Mouse (Mus musculus) forebrain, embryonic 10.5 days (tissue): Measurements from ENCODE around the gene St7. TPM values are rescaled to one million over a fixed set of nuclear protein-coding genes. Genes with fewer than 3 reads are reported as not detected.

Experiments
- DNase-seq: peaks from one replicate; pipeline ENCODE4 v3.0.0-alpha.2; 2017; ENCODE audit warnings: low spot score; ENCODE audit errors: extremely low spot score
- H3K27ac ChIP-seq: fragments of 300-500 bp; sonication (generic); 2 replicates; pipeline ENCODE4 v1.5.1; 2016; ENCODE audit warnings: mild to moderate bottlenecking
- H3K27me3 ChIP-seq: fragments of 300-500 bp; sonication (generic); 2 replicates; pipeline ENCODE4 v1.6.1; 2016; ENCODE audit warnings: mild to moderate bottlenecking; ENCODE audit not compliant: poor library complexity, severe bottlenecking
- H3K36me3 ChIP-seq: fragments of 300-500 bp; sonication (generic); replicated peaks from 2 replicates; pipeline ENCODE4 v1.6.1; 2016; ENCODE audit warnings: mild to moderate bottlenecking, moderate library complexity
- H3K4me1 ChIP-seq: fragments of 300-500 bp; sonication (generic); 2 replicates; pipeline ENCODE4 v1.6.1; 2016
- H3K4me3 ChIP-seq: fragments of 300-500 bp; sonication (generic); 2 replicates; pipeline ENCODE4 v1.5.1; 2016; ENCODE audit warnings: mild to moderate bottlenecking, moderate library complexity
- H3K9me3 ChIP-seq: fragments of 300-500 bp; sonication (generic); 2 replicates; pipeline ENCODE4 v1.6.1; 2016; ENCODE audit warnings: mild to moderate bottlenecking, moderate library complexity
- WGBS: fragments of 180-500 bp; shearing (Covaris S2); methylation state at CpG from one replicate; pipeline ENCODE4 v1.1.7; 2016; 5-methylcytosine and 5-hydroxymethylcytosine counted together
- polyA plus RNA-seq: library from polyadenylated mRNA; unstranded; fragments of >200 nt; fragmentation: Nextera tagmentation; extraction: Ambion mirVana; gene quantifications from 2 replicates; pipeline ENCODE4 v1.2.1, GENCODE M21; 2016

The St7 gene
- polyA plus RNA-seq, 1 experiment from 2014 or later = 22.9 TPM

- Histone ChIP-seq H3K36me3 (peaks cover 20% of the 10 kb centered on the region), H3K27ac (no peak overlapping the region), H3K4me3 (no peak overlapping the region), H3K27me3 (no peaks in the 10 kb centered on the region), H3K4me1 (0 out of 2 replicates have a peak, but pooled peaks cover 6% of the 10 kb centered on the region), H3K9me3 (no peaks in the 10 kb centered on the region)
- WGBS = 94% methylated on average over 2 of the region's 2 CpGs
- no peak for DNase-seq
These were observed 238.5 kb downstream of the St7 start for GRCm38 (mm10) chr6:17931187-17931586.

DNA sequence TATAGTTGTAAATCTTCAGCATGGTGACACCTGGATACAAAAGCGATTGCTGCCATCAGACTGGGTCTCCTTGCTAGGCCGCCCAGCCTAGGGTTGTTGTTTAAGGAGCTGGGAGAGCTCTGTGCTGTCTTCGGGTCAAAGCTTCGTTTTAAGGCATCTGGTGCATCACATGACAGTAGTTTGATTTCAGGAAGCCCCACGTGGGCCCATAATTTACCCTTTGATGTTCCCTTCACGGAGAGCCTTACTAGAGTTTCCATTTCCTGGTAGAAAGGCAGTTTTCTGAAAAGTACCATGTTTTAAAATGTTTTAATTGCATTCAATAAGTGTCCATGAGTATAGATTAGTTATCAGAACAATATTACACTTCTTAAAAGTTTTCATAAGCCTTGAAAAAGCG, 239.1 kb downstream of the St7 start:
- Histone ChIP-seq H3K27me3 (no peaks in the 10 kb centered on the region), H3K4me3 (no peak overlapping the region), H3K9me3 (no peaks in the 10 kb centered on the region), H3K4me1 (0 out of 2 replicates have a peak, but pooled peaks cover 6% of the 10 kb centered on the region), H3K27ac (no peak overlapping the region), H3K36me3 (peaks cover 20% of the 10 kb centered on the region)
- no peak for DNase-seq
- 89% methylated on average over 7 of the region's 7 CpGs for WGBS

- no peak for DNase-seq
- WGBS = 90% methylated on average over 8 of the region's 8 CpGs
- peaks cover 20% of the 10 kb centered on the region for H3K36me3 ChIP-seq
These were observed 240.1 kb downstream of the St7 start for GRCm38 (mm10) chr6:17932806-17933205.

DNA sequence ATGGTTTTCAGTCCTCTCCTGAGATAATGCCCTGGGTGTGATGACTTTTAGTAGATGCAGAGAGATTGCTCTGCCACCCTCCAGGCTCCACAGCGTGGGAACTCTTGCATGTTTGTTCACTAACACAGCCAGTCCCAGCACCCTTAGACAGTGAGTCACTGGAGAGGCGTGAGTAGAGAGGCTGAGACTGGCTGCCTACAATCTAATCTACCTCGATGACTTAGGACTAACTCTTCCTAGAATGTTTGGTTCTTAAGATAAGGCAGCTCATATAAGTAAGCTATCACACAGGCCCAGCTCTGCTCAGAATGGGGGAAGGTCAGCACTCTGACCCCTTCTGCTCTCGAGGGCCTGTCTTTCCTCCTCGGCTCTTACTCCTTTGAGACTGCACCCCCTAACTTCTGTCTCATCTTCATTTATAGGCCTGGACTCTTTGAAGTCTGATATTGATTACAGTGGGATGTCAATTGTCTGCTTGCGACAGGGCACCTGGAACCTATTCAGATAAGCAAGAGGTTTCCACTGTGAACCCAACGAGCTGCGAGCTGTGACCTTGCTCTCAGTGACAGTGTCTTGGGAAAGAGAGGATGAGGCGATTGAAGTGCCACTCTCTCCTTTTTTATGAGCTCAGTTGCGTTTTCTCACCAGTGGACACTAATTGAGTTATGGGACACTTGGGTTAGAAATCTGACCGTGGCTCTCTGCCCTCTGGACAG, 246.1 kb downstream of the St7 start:
- DNase-seq = no peak
- 83% methylated on average over 11 of the region's 11 CpGs for WGBS
- H3K9me3 ChIP-seq = no peaks in the 10 kb centered on the region
- no peak overlapping the region for H3K27ac ChIP-seq
- no peak overlapping the region for H3K4me3 ChIP-seq
- no peaks in the 10 kb centered on the region for H3K27me3 ChIP-seq
- no peaks in the 10 kb centered on the region for H3K4me1 ChIP-seq
- H3K36me3 ChIP-seq = peaks cover 20% of the 10 kb centered on the region

More at GRCm38 (mm10) chr6:17932806-17933205, 240.1 kb downstream of the St7 start:
- Histone ChIP-seq H3K4me3 (no peak overlapping the region), H3K27me3 (no peaks in the 10 kb centered on the region), H3K9me3 (no peaks in the 10 kb centered on the region), H3K27ac (no peak overlapping the region), H3K4me1 (0 out of 2 replicates have a peak, but pooled peaks cover 1% of the 10 kb centered on the region)

DNA sequence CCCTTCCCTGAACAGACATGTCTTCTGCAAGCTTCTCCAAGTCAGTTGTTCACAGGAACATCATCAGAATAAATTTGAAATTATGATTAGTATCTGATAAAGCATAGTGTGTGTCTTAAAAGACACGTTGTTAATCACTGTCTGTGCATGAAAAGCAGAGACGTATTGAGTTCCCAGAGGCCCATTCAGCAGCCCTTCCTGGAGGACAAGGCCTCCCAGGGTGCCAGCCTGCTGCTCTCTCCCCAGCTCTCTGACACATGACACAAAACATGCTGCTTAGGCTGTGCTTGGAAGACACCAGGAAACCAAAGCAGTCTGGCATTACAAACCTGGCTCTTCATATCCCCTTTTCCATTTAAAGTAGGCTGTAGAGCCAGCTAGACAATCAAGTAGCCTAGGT, 249.2 kb downstream of the St7 start:
- Histone ChIP-seq H3K27ac (no peak overlapping the region), H3K36me3 (no peaks in the 10 kb centered on the region; the same call in 1 of the 2 replicates), H3K9me3 (no peaks in the 10 kb centered on the region), H3K27me3 (no peaks in the 10 kb centered on the region), H3K4me3 (no peak overlapping the region), H3K4me1 (no peaks in the 10 kb centered on the region)
- 66% methylated on average over 2 of the region's 2 CpGs for WGBS
- no peak for DNase-seq

DNA sequence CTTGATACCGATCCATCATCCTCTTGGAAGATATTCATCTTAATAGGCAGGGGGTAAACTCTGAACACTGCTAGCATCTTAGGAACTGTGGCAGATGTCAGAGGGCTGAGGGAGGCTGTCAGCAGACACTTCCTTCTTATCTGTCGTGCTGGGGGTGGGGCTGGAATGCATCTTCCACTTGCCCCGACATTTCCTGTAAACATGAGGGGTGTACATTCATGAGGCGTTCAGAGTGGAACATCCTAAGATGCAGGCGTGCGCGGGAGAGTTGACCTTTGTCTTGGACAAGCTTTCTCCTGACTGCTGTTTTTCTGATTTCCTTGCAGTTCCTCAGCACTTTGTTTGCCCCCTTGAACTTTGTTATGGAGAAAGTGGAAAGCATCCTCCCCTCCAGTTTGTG, 249.6 kb downstream of the St7 start:
- WGBS = 85% methylated on average over 7 of the region's 7 CpGs
- DNase-seq = no peak
- no peak overlapping the region for H3K4me3 ChIP-seq
- H3K27me3 ChIP-seq = no peaks in the 10 kb centered on the region
- H3K27ac ChIP-seq = no peak overlapping the region
- H3K4me1 ChIP-seq = no peaks in the 10 kb centered on the region
- no peaks in the 10 kb centered on the region for H3K9me3 ChIP-seq
- no peaks in the 10 kb centered on the region; the same call in 1 of the 2 replicates for H3K36me3 ChIP-seq

- DNase-seq = no peak
- 86% methylated on average over 9 of the region's 9 CpGs for WGBS
These were observed 251.3 kb downstream of the St7 start for GRCm38 (mm10) chr6:17943877-17944617.

DNA sequence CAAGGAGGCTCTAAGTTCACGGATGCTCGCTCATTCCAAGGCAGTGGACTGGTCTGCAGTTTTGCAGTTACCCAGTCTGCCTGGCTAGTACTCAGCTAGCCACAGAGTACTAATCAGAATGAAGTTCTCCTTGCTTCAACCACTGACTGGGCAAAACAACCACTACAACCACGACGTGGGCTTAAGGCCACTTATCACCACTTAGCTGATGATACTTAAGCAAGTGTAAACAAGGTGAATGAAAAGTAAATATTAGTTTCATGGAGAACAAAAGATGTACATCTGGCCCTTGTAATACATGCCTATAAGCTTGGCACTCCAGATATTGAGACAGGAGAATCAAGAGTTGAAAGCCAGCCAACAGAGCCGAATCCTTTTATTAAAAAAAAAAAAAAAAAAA, 253.7 kb downstream of the St7 start:
- Histone ChIP-seq H3K4me1 (no peaks in the 10 kb centered on the region), H3K4me3 (no peak overlapping the region), H3K27me3 (no peaks in the 10 kb centered on the region), H3K9me3 (no peaks in the 10 kb centered on the region), H3K36me3 (no peaks in the 10 kb centered on the region; the same call in 1 of the 2 replicates), H3K27ac (no peak overlapping the region)
- no peak for DNase-seq
- WGBS = 90% methylated on average over 5 of the region's 5 CpGs

More at GRCm38 (mm10) chr6:17943877-17944617, 251.3 kb downstream of the St7 start:
- no peak overlapping the region for H3K27ac ChIP-seq
- H3K4me1 ChIP-seq = no peaks in the 10 kb centered on the region
- no peaks in the 10 kb centered on the region for H3K9me3 ChIP-seq
- H3K36me3 ChIP-seq = no peaks in the 10 kb centered on the region; the same call in 1 of the 2 replicates
- no peak overlapping the region for H3K4me3 ChIP-seq
- H3K27me3 ChIP-seq = no peaks in the 10 kb centered on the region

GRCm38 (mm10) chr6:17947130-17947831, 254.5 kb downstream of the St7 start:
- Histone ChIP-seq H3K9me3 (no peaks in the 10 kb centered on the region), H3K27ac (no peak overlapping the region), H3K36me3 (no peaks in the 10 kb centered on the region; the same call in 1 of the 2 replicates), H3K4me1 (no peaks in the 10 kb centered on the region), H3K27me3 (no peaks in the 10 kb centered on the region), H3K4me3 (no peak overlapping the region)
- no peak for DNase-seq
- WGBS = 81% methylated on average over 11 of the region's 11 CpGs

DNA sequence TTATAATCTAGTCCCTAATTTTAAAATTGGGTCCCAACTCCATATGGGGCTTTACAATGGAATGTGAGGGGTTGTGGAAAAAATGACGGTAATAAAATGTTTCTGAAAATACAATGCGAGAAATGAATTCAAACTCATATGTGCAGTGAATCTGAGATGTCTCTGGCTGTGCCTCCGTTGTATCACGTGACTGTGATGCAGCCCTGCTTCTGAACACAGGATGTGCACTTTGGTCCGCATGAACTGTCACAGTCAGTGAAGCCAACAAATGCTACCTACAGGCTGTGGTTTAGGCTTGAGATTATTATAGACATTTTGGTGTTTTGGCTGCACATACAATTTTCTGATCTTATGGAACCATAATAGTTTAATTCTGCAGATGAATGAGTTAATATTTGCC, 256.4 kb downstream of the St7 start:
- Histone ChIP-seq H3K36me3 (no peaks in the 10 kb centered on the region), H3K4me1 (no peaks in the 10 kb centered on the region), H3K27ac (no peak overlapping the region), H3K27me3 (no peaks in the 10 kb centered on the region), H3K4me3 (no peak overlapping the region), H3K9me3 (no peaks in the 10 kb centered on the region)
- 94% methylated on average over 5 of the region's 5 CpGs for WGBS
- DNase-seq = no peak

DNA sequence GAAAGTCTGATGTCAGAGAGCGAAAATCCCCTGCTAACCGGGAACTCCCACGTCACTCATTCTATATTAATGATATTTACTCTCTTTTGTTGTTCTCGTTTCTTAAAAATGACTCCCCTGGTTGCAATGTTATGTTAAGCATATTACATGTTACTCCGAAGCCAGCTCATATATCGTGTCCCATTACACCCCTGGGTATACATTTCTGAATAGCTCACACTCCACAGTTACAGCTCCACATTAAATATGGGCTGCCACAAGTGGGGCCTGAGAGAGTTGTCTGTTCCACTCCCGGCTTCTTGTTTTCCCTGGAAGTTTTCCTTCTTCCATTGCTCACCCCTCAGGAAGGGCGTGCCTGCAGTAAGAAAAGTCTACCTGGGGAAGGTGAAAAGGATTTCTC, 259.0 kb downstream of the St7 start:
- WGBS = 93% methylated on average over 8 of the region's 8 CpGs
- H3K27me3 ChIP-seq = no peaks in the 10 kb centered on the region
- no peaks in the 10 kb centered on the region for H3K4me1 ChIP-seq
- no peaks in the 10 kb centered on the region for H3K36me3 ChIP-seq
- H3K9me3 ChIP-seq = no peaks in the 10 kb centered on the region
- no peak overlapping the region for H3K27ac ChIP-seq
- no peak overlapping the region for H3K4me3 ChIP-seq
- no peak for DNase-seq

DNA sequence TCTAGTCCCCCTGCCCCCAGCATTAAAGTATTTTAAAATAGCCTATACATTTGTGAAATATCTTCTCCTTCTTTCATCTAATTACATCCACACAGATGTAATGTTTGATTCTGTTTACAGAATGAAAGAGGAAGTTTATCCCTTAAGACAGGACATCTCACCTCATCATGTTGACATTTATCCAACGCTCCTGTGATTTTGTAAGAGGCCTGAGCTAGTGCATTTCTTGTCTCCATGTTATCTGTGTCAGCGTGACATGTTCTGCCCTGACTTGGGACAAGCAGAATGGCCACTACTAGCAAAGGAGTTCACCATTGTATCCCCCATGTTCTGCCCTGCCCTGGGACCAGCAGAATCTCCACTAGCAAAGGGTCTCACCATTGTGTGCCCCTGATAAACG, 270.7 kb downstream of the St7 start:
- DNase-seq = no peak
- Histone ChIP-seq H3K27ac (no peak overlapping the region), H3K9me3 (no peaks in the 10 kb centered on the region), H3K27me3 (no peaks in the 10 kb centered on the region), H3K4me1 (0 out of 2 replicates have a peak, but pooled peaks cover 3% of the 10 kb centered on the region), H3K4me3 (no peak overlapping the region), H3K36me3 (no peaks in the 10 kb centered on the region)
- 87% methylated on average over 3 of the region's 3 CpGs for WGBS
